Mouse (Mus musculus) liver, embryonic 14.5 days (tissue): Measurements from ENCODE around the gene Asb18.

Experiments
- CTCF ChIP-seq: IDR thresholded peaks from 2 replicates; pipeline ENCODE4 v1.5.1; 2016; ENCODE audit warnings: antibody characterized with exemption, low read depth, control low read depth
- EP300 ChIP-seq: IDR thresholded peaks from 2 replicates; pipeline ENCODE4 v1.6.1; 2016; ENCODE audit warnings: antibody characterized with exemption, low read depth

DNA sequence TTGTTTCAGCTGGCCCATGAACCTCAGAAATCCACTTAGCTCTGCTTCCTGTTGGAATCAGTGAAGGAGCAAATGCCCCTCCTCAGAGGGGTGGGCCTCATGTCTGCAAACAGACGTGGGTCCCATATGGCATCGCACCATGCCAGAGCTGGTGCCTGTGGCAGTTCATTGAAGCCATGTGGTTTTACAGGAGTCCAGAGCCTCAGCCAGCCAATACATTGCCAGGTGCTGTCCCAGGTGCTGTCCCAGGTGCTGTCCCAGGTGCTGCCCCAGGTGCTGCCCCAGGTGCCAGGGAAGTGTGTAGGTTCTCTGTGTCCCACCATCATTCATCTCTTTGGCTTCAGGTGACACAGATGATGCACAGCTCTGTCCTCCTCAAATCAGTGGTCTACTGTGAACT is 13.8 kb upstream of the Asb18 start:
- TF ChIP-seq CTCF (no peak), EP300 (no peak)
